Mouse (Mus musculus) small intestine, adult 2 months (tissue): Measurements from ENCODE around the gene Zfp651. TPM values are rescaled to one million over a fixed set of nuclear protein-coding genes. Genes with fewer than 3 reads are reported as not detected.

Source experiments
- H3K27ac ChIP-seq: fragments of 200-500 bp; 2 replicates; pipeline ENCODE4 v1.5.1; 2012; ENCODE audit warnings: low read depth, low read length, control low read depth, inconsistent platforms; ENCODE audit not compliant: insufficient read depth
- H3K27me3 ChIP-seq: fragments of 200-500 bp; 2 replicates; pipeline ENCODE4 v1.6.1; 2012; ENCODE audit warnings: mild to moderate bottlenecking, moderate library complexity, low read length, inconsistent platforms; ENCODE audit not compliant: control insufficient read depth, insufficient read depth
- H3K36me3 ChIP-seq: fragments of 200-500 bp; 2 replicates; pipeline ENCODE4 v1.6.1; 2012; ENCODE audit warnings: mild to moderate bottlenecking, low read length, control low read depth, inconsistent platforms; ENCODE audit not compliant: control insufficient read depth, insufficient read depth
- H3K4me1 ChIP-seq: fragments of 200-500 bp; 2 replicates; pipeline ENCODE4 v1.6.1; 2012; ENCODE audit warnings: low read length, inconsistent platforms, mixed read lengths; ENCODE audit not compliant: control insufficient read depth, insufficient read depth, insufficient read length
- H3K4me3 ChIP-seq: fragments of 200-500 bp; 2 replicates; pipeline ENCODE4 v1.5.1; 2012; ENCODE audit warnings: low read depth, mild to moderate bottlenecking, control low read depth, inconsistent platforms, low read length, moderate library complexity
- CTCF ChIP-seq: fragments of 200-500 bp; IDR thresholded peaks from 2 replicates; pipeline ENCODE4 v1.5.1; 2012; ENCODE audit warnings: low read depth, mild to moderate bottlenecking, control low read depth, inconsistent platforms, low read length, moderate library complexity, mixed read lengths; ENCODE audit not compliant: insufficient replicate concordance, insufficient read length; ENCODE audit errors: extremely low read depth
- POLR2A ChIP-seq: fragments of 200-500 bp; IDR thresholded peaks from 2 replicates; pipeline ENCODE4 v1.6.1; 2012; ENCODE audit warnings: low read depth, mild to moderate bottlenecking, control low read depth, inconsistent platforms, low read length, moderate library complexity
- WGBS: fragments of 180-500 bp; shearing (Covaris S2); methylation state at CpG from one replicate; pipeline ENCODE4 v1.1.7; 2018; 5-methylcytosine and 5-hydroxymethylcytosine counted together
- polyA plus RNA-seq: library from polyadenylated mRNA; depleted of rRNA; stranded (reverse); fragments of >200 nt; gene quantifications from 2 replicates; pipeline ENCODE4 v1.2.3, GENCODE M21; 2012; rRNA removed

Gene Zfp651
- polyA plus RNA-seq, 1 experiment = 5.9 TPM

- no peaks in the 10 kb centered on the region for H3K36me3 ChIP-seq
- TF ChIP-seq POLR2A (no peak), CTCF (no peak)
- no peaks in the 10 kb centered on the region for H3K27me3 ChIP-seq
- WGBS = 43% methylated on average over 6 of the region's 6 CpGs
- H3K27ac ChIP-seq = no peak overlapping the region
- H3K4me1 ChIP-seq = no peaks in the 10 kb centered on the region
- H3K4me3 ChIP-seq = no peak overlapping the region
These were observed 56.1 kb downstream of the Zfp651 start for GRCm38 (mm10) chr9:121815183-121815582.

DNA sequence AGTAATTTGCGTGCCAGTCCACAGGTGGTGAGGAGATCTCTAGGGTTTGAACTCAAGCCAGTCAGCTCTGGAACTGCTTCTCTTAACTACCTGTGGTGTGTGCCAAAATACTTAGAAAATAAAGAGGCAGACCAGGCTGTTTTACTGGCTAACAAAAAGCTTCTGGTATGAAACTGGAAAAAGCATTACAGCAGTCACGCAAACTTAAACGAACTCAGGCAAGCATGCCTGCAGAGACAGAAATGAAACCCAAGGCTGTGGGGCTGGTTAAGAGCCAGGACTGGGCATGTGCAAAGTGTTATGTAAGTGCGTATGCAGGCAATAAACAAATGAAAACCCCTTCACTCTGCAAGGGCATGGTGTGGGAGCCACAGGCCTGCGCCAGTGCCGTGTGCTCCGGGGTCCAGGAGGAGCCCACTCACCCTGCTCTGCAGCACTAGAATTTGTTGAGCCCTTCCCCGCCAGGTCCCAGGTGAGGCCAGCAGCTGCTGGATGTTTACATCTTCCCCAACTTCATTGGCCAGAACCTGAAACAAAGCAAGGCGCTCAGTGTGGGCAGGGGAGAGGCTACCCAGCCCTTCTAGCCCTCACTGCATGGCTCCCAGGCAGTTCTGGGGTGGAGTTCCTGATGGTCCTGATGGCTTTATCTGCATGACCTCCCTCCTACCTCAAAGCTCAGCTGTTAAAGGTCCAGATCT lies 60.1 kb downstream of the Zfp651 start:
- Histone ChIP-seq H3K4me1 (no peaks in the 10 kb centered on the region), H3K36me3 (no peaks in the 10 kb centered on the region), H3K4me3 (no peak overlapping the region), H3K27me3 (no peaks in the 10 kb centered on the region), H3K27ac (peak overlapping the region; percentile 71)
- no peak for TF ChIP-seq CTCF
- TF ChIP-seq POLR2A = no peak
- WGBS = 50% methylated on average over 9 of the region's 9 CpGs

GRCm38 (mm10) chr9:121819771-121820471 lies 60.8 kb downstream of the Zfp651 start:
- H3K27ac ChIP-seq = peak overlapping the region; percentile 71
- WGBS = 55% methylated on average over 7 of the region's 7 CpGs
- H3K27me3 ChIP-seq = no peaks in the 10 kb centered on the region
- no peak overlapping the region for H3K4me3 ChIP-seq
- H3K36me3 ChIP-seq = no peaks in the 10 kb centered on the region
- TF ChIP-seq CTCF (no peak), POLR2A (no peak)
- H3K4me1 ChIP-seq = no peaks in the 10 kb centered on the region

GRCm38 (mm10) chr9:121820765-121821164 lies 61.6 kb downstream of the Zfp651 start:
- H3K27me3 ChIP-seq = no peaks in the 10 kb centered on the region
- no peak overlapping the region for H3K27ac ChIP-seq
- H3K4me1 ChIP-seq = no peaks in the 10 kb centered on the region
- TF ChIP-seq CTCF = no peak
- no peak for TF ChIP-seq POLR2A
- 60% methylated on average over 5 of the region's 5 CpGs for WGBS
- H3K4me3 ChIP-seq = no peak overlapping the region
- no peaks in the 10 kb centered on the region for H3K36me3 ChIP-seq

Other genes starting within 250 kb of the Zfp651 start
- gene Lyzl4, start 117.2 kb upstream of the Zfp651 start, polyA plus RNA-seq = 0.32 TPM in 1 of 2 replicates, not detected in the other
- gene Vipr1, start 116.6 kb upstream of the Zfp651 start, polyA plus RNA-seq = 43.5 and 171 TPM in 2 replicates
- gene Sec22c, start 53.8 kb upstream of the Zfp651 start, polyA plus RNA-seq = 18.2 and 27.0 TPM in 2 replicates
- gene Ss18l2, start 49.0 kb upstream of the Zfp651 start, polyA plus RNA-seq = 10.9 and 11.6 TPM in 2 replicates
- gene Nktr, start 40.2 kb upstream of the Zfp651 start, polyA plus RNA-seq = 16.7 and 30.2 TPM in 2 replicates
- gene Klhl40, start 18.3 kb downstream of the Zfp651 start, polyA plus RNA-seq = 0.14 TPM in 1 of 2 replicates, not detected in the other
- 5.1 and 5.2 TPM in 2 replicates for gene Hhatl, start 33.2 kb downstream of the Zfp651 start, polyA plus RNA-seq
- 0.65 TPM in 1 of 2 replicates, not detected in the other for gene Ccdc13, start 80.1 kb downstream of the Zfp651 start, polyA plus RNA-seq
- 7.0 and 11.4 TPM in 2 replicates for gene Higd1a, start 99.0 kb downstream of the Zfp651 start, polyA plus RNA-seq
- 0.42 and 1.4 TPM in 2 replicates for gene Ackr2, start 139.0 kb downstream of the Zfp651 start, polyA plus RNA-seq
- not detected in 2 replicates for gene Cyp8b1, start 157.0 kb downstream of the Zfp651 start, polyA plus RNA-seq
- gene Fam198a, start 191.7 kb downstream of the Zfp651 start, polyA plus RNA-seq = 0.24 and 0.39 TPM in 2 replicates
- gene Pomgnt2, start 237.8 kb downstream of the Zfp651 start, polyA plus RNA-seq = 7.5 and 10.4 TPM in 2 replicates